Mouse (Mus musculus): ENCODE measurements around the gene Gm26897. TPM values are rescaled to one million over a fixed set of nuclear protein-coding genes. Genes with fewer than 3 reads are reported as not detected.
A peak's percentile ranks its signal among the peaks of the same experiment; 100 is the strongest.

The Gm26897 gene
- polyA plus RNA-seq, 1 experiment from 2014 or later = not detected

DNA sequence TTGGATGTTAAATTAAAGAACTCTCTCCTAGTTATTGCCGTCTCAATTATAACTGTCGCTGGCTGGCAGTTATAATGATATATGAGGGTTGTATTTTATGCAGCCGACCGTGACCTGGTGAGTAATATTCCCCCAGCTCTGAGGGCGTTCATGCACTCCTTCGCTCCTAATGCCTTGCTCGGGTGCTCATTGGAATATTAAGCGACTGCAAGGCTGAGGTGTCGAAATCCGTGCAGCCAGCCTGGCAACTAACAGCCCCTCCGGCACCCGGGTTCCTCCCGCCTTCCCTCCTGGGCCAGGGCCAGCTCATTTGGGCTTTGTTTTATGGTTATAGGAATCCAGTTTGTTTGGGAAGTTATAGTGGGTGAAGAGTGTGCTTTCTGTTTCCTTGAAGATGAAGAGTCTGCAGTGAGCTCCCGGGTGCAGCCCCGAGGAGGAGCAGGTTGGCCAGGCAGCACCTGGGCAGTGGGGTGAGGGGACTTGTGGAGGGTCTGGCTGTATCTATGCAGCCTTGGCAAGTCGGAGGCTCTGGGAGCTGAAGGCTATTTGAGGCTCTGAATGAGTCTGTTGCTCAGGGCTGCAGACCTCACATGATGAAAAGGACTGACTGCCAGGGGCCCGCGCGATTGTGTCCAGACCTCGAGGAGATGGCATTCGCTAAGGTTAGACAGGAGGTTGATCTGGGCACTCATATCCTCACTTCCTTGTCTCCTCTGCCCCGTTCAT lies 8.4 kb upstream of the Gm26897 start:
- WGBS = 49% methylated on average over 22 of the region's 22 CpGs
- Histone ChIP-seq H3K9ac (ENCODE audit: low read length) (no peak overlapping the region; the same call in 1 of the 2 replicates), H3K9me3 (ENCODE audit: control insufficient read depth, low read length) (no peaks in the 10 kb centered on the region), H3K4me3 (ENCODE audit: low read depth, low read length) (no peak overlapping the region), H3K27ac (replicated peaks) (no peak overlapping the region), H3K4me2 (replicated peaks; ENCODE audit: low read depth) (no peak overlapping the region), H3K36me3 (ENCODE audit: control insufficient read depth, insufficient read depth, low read length) (no peaks in the 10 kb centered on the region), H3K27me3 (ENCODE audit: control insufficient read depth, insufficient read depth, low read length) (no peaks in the 10 kb centered on the region), H3K4me1 (replicated peaks; ENCODE audit: control insufficient read depth, insufficient read depth) (no peaks in the 10 kb centered on the region)
- DNase-seq (ENCODE audit: low spot score) (no peak), ATAC-seq (ENCODE audit: low FRiP score, low TSS enrichment) (no peak)
- TF ChIP-seq EP300 (optimal IDR thresholded peaks at IDR 0.05) (no peak), CTCF (IDR thresholded peaks at IDR 0.05; ENCODE audit: low read depth) (no peak)

DNA sequence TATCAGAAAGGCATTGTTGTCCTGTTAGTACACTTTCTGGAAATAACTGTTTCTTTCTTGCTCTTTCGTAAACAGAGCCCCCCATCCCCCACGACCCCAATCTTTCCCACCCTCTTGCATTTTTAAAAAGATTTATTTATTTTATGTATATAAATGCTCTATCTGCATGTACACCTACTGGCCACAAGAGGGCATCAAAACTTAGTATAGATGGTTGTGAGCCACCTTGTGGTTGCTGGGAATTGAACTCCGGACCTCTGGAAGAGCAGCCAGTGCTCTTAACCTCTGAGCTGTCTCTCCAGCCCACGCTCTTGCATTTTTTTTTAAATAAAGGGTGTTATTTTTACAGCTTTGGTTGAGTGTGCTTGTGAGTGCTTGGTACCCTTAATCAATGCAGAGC lies 5.3 kb upstream of the Gm26897 start:
- no peak for ATAC-seq (ENCODE audit: low FRiP score, low TSS enrichment)
- no peak overlapping the region for H3K27ac ChIP-seq (replicated peaks)
- DNase-seq (ENCODE audit: low spot score) = no peak
- WGBS = 79% methylated on average over 4 of the region's 4 CpGs
- no peak overlapping the region for H3K9ac ChIP-seq (ENCODE audit: low read length)
- no peaks in the 10 kb centered on the region for H3K9me3 ChIP-seq (ENCODE audit: control insufficient read depth, low read length)
- no peaks in the 10 kb centered on the region for H3K36me3 ChIP-seq (ENCODE audit: control insufficient read depth, insufficient read depth, low read length)
- H3K4me2 ChIP-seq (replicated peaks; ENCODE audit: low read depth) = no peak overlapping the region
- H3K4me3 ChIP-seq (ENCODE audit: low read depth, low read length) = no peak overlapping the region
- H3K4me1 ChIP-seq (replicated peaks; ENCODE audit: control insufficient read depth, insufficient read depth) = no peaks in the 10 kb centered on the region; the same call in 1 of the 2 replicates
- H3K27me3 ChIP-seq (ENCODE audit: control insufficient read depth, insufficient read depth, low read length) = no peaks in the 10 kb centered on the region
- TF ChIP-seq CTCF (IDR thresholded peaks at IDR 0.05; ENCODE audit: low read depth) (peak; percentile 59), EP300 (optimal IDR thresholded peaks at IDR 0.05) (no peak)

DNA sequence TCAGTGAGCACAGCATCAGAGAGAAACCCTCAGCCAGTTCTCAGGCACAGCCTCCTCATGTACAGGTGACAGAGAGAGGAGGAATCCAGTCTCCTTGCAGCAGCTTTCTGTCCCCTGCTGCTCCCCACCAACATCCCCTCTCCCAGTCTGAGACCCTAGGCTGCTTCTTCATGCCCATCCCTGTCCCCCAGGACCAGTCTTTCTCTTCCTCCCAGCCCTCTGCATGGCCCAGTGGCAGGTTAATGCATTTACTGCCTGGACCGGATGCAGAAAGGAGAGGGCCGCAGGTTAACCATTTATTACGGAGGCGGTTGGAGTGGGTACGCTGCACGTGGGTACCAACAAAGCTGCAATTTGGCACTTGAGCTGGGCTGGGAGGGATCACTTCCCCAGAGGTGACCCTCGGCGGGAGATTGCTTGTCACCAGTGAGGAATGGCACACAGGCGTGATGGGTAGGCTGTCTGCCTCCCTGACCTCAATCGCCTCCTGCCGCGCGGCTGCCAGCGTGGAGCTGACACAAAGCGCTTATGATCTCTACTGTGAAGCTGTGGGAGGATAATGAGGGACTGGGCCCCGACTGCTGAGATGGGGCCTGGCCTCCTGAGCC lies 3.1 kb upstream of the Gm26897 start:
- Histone ChIP-seq H3K27ac (replicated peaks) (no peak overlapping the region), H3K4me2 (replicated peaks; ENCODE audit: low read depth) (no peak overlapping the region), H3K4me1 (replicated peaks; ENCODE audit: control insufficient read depth, insufficient read depth) (no peaks in the 10 kb centered on the region; the same call in 1 of the 2 replicates), H3K9ac (ENCODE audit: low read length) (no peak overlapping the region), H3K4me3 (ENCODE audit: low read depth, low read length) (no peak overlapping the region), H3K27me3 (ENCODE audit: control insufficient read depth, insufficient read depth, low read length) (no peaks in the 10 kb centered on the region), H3K9me3 (ENCODE audit: control insufficient read depth, low read length) (no peaks in the 10 kb centered on the region), H3K36me3 (ENCODE audit: control insufficient read depth, insufficient read depth, low read length) (no peaks in the 10 kb centered on the region)
- no peak for TF ChIP-seq EP300 (optimal IDR thresholded peaks at IDR 0.05)
- no peak for DNase-seq (ENCODE audit: low spot score)
- ATAC-seq (ENCODE audit: low FRiP score, low TSS enrichment) = no peak
- 49% methylated on average over 16 of the region's 16 CpGs for WGBS

DNA sequence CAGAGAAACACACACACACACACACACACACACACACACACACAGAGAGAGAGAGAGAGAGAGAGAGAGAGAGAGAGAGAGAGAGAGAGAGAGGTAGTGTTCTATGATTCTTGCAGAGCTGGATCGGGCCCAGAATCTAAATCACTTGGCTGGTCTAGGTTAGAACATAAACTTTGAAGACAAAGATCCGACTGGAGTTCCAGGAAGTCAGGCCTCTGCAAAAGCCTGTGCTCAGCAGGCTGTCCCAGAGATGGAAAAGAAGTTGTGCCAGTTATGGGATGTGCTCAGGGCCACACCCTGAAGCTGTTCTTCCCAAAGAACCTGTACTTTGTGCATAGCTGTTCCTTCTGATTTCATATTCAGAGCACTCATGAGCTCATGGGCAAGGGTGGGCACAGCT lies 1.5 kb upstream of the Gm26897 start:
- Histone ChIP-seq H3K4me2 (replicated peaks; ENCODE audit: low read depth) (no peak overlapping the region), H3K9ac (ENCODE audit: low read length) (no peak overlapping the region), H3K36me3 (ENCODE audit: control insufficient read depth, insufficient read depth, low read length) (no peaks in the 10 kb centered on the region), H3K4me1 (replicated peaks; ENCODE audit: control insufficient read depth, insufficient read depth) (no peaks in the 10 kb centered on the region; the same call in 1 of the 2 replicates), H3K27ac (replicated peaks) (0 out of 2 replicates have a peak overlapping the region, but pooled peaks have one; percentile 9), H3K9me3 (ENCODE audit: control insufficient read depth, low read length) (no peaks in the 10 kb centered on the region), H3K4me3 (ENCODE audit: low read depth, low read length) (no peak overlapping the region), H3K27me3 (ENCODE audit: control insufficient read depth, insufficient read depth, low read length) (no peaks in the 10 kb centered on the region)
- WGBS = 38% methylated on average over 2 of the region's 2 CpGs
- DNase-seq (ENCODE audit: low spot score) = no peak
- no peak for TF ChIP-seq CTCF (IDR thresholded peaks at IDR 0.05; ENCODE audit: low read depth)
- TF ChIP-seq EP300 (optimal IDR thresholded peaks at IDR 0.05) = no peak
- peak; percentile 51; the same call in 1 of the 2 replicates for ATAC-seq (ENCODE audit: low FRiP score, low TSS enrichment)

DNA sequence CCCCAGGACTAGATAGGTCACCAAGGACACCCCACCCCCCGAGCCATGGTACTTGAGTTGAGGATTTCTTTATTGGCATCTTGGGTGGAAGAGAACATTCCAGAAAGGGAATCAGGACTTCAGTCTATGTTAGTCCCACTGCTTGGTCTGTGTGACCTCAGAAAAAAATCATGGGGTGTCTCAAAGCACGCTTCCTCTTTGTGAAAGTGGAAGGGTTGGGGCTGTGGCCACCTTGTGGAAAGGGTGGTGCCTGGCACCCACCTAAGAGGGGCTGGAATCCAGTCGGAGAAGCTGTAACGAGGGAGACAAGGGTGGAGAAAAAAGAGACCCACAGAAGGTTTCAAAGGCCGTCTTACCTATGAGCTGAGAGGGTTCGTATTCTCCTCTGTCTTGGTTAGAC lies 5.8 kb downstream of the Gm26897 start:
- ATAC-seq (ENCODE audit: low FRiP score, low TSS enrichment) (no peak), DNase-seq (ENCODE audit: low spot score) (no peak)
- Histone ChIP-seq H3K27me3 (ENCODE audit: control insufficient read depth, insufficient read depth, low read length) (no peaks in the 10 kb centered on the region), H3K9me3 (ENCODE audit: control insufficient read depth, low read length) (no peaks in the 10 kb centered on the region), H3K36me3 (ENCODE audit: control insufficient read depth, insufficient read depth, low read length) (no peaks in the 10 kb centered on the region), H3K4me2 (replicated peaks; ENCODE audit: low read depth) (no peak overlapping the region), H3K4me1 (replicated peaks; ENCODE audit: control insufficient read depth, insufficient read depth) (no peaks in the 10 kb centered on the region), H3K9ac (ENCODE audit: low read length) (no peak overlapping the region), H3K4me3 (ENCODE audit: low read depth, low read length) (no peak overlapping the region), H3K27ac (replicated peaks) (no peak overlapping the region)
- no peak; the same call in 1 of the 2 replicates for TF ChIP-seq CTCF (IDR thresholded peaks at IDR 0.05; ENCODE audit: low read depth)
- no peak for TF ChIP-seq EP300 (optimal IDR thresholded peaks at IDR 0.05)
- 61% methylated on average over 6 of the region's 6 CpGs for WGBS

All from stomach, postnatal 0 days (tissue).